Mouse (Mus musculus): ENCODE results near the gene Nek8. TPM values are rescaled to one million over a fixed set of nuclear protein-coding genes. Genes with fewer than 3 reads are reported as not detected.
A peak's percentile ranks its signal among the peaks of the same experiment; 100 is the strongest.
"Not testable (repeated sequence)": the region's sequence is repeated elsewhere in the genome, so short reads cannot be mapped to it uniquely, and the experiment has no call there.

The Nek8 gene
- polyA plus RNA-seq, 1 experiment from 2014 or later, result 7.0 TPM

DNA sequence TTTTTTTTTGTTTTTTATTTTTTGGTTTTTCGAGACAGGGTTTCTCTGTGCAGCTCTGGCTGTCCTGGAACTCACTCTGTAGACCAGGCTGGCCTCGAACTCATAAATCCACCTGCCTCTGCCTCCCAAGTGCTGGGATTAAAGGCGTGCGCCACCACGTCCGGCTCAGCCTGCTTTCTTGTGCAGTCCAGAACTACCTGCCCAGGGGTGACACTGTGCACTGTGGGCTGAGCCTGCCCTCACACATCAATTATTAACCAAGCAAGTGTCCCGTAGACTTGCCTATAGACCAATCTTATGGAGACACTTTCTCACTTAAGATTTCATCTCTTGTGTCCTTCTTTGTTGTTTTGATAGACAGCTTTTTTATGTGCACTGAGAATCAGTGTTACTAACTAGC is 41.2 kb downstream of the Nek8 start:
- H3K36me3 ChIP-seq; ATAC-seq (ENCODE audit: low FRiP score); H3K4me3 ChIP-seq (replicated peaks); H3K9ac ChIP-seq (replicated peaks); H3K4me1 ChIP-seq; H3K27me3 ChIP-seq (replicated peaks); H3K9me3 ChIP-seq (replicated peaks); H3K4me2 ChIP-seq; H3K27ac ChIP-seq (replicated peaks): not testable (repeated sequence)
- 91% methylated on average over 7 of the region's 7 CpGs for WGBS

DNA sequence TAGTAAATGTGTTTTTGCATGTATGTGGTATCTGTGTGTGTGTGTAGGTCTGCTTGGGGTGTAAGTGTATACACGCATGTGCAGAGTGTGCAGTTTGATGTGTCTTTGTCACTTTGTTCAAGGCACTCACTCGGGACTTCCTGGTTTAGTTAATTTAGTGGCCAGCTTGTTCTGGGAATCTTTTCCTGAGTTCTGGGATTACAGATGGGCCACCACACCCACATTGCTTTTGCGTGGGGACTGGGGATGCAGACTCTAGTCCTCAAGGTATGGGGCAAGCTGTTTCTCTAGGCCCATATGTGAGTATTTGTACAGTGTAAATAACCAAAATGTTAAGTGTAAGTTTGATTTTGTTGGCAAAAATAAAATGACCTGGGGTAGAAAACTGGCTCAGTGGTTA is 42.1 kb downstream of the Nek8 start:
- Histone ChIP-seq H3K27ac (replicated peaks) (no peak overlapping the region), H3K9me3 (replicated peaks) (no peaks in the 10 kb centered on the region), H3K27me3 (replicated peaks) (no peaks in the 10 kb centered on the region), H3K4me1 (peaks cover 3% of the 10 kb centered on the region; the same call in 1 of the 2 replicates), H3K4me2 (no peak overlapping the region), H3K4me3 (replicated peaks) (no peak overlapping the region), H3K36me3 (no peaks in the 10 kb centered on the region), H3K9ac (replicated peaks) (no peak overlapping the region)
- 86% methylated on average over 3 of the region's 3 CpGs for WGBS
- no peak for ATAC-seq (ENCODE audit: low FRiP score)

DNA sequence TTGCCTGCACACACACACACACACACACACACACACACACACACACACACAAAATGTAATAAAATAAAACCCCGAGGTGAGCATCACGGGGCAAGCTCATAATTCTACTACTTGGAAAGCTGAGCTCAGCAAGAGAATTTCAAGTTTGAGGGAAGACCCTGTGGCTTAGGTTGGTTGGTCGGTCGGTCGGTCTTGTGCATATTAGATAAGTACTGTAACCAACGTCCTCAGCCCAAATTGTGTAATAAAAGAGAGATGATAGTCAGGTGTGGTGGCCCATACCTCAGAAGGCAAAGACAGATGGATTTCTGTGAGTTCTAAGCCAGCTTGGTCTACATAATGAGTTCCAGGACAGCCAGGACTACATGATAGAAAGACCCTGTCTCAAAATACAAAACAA is 42.6 kb downstream of the Nek8 start:
- Histone ChIP-seq H3K4me3 (replicated peaks) (no peak overlapping the region), H3K27me3 (replicated peaks) (no peaks in the 10 kb centered on the region), H3K9me3 (replicated peaks) (no peaks in the 10 kb centered on the region), H3K4me2 (no peak overlapping the region), H3K9ac (replicated peaks) (no peak overlapping the region), H3K27ac (replicated peaks) (no peak overlapping the region), H3K4me1 (peaks cover 7% of the 10 kb centered on the region; the same call in 1 of the 2 replicates), H3K36me3 (no peaks in the 10 kb centered on the region)
- WGBS, result 88% methylated on average over 6 of the region's 6 CpGs
- ATAC-seq (ENCODE audit: low FRiP score), result no peak

DNA sequence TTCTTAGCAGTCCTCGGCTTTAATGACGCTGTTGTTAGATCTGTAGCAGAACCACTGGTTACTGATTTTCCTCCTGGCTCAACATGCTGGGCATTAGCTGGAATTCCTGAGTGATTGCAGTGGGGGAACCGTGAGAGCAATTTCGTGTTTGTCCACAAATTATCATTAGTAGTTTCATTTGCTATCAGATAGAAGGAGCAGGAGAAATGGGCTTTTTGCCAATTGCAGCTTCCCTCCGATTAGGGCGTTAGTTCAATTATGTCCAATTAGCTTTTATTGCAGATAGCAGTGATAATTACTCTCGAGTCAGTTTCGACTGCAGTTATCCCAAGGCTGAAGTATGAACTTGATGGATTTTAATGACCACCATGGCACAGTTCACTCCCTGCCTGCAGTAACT is 47.0 kb downstream of the Nek8 start:
- peak; percentile 46; the same call in 1 of the 2 replicates for ATAC-seq (ENCODE audit: low FRiP score)
- Histone ChIP-seq H3K9ac (replicated peaks) (no peak overlapping the region), H3K27ac (replicated peaks) (peak overlapping the region; percentile 64), H3K27me3 (replicated peaks) (no peaks in the 10 kb centered on the region), H3K9me3 (replicated peaks) (no peaks in the 10 kb centered on the region), H3K4me3 (replicated peaks) (no peak overlapping the region), H3K4me2 (no peak overlapping the region), H3K4me1 (peaks cover 27% of the 10 kb centered on the region), H3K36me3 (no peaks in the 10 kb centered on the region)
- 38% methylated on average over 8 of the region's 8 CpGs for WGBS

DNA sequence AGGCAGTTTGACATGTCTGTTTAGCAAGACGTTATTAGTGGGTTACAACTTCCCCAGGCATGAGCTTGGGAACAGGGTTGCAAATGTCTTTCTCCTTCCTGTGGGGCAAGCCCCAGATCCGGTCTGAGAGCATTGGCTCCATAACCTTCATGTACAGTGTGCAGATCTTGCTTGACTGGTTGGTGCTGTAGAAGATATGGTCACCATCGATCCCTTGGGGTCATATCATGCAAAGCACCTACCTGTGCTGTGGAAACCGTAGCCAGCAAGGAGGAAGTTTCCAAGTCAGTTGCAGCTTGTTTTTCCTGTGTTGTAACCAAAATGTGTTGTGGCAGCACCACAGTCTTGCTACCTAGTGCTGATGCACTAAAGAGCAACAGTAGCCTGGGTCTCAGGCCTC is 49.7 kb downstream of the Nek8 start:
- no peaks in the 10 kb centered on the region for H3K36me3 ChIP-seq
- H3K9me3 ChIP-seq (replicated peaks), result no peaks in the 10 kb centered on the region
- no peak overlapping the region for H3K9ac ChIP-seq (replicated peaks)
- H3K4me2 ChIP-seq, result no peak overlapping the region
- H3K27ac ChIP-seq (replicated peaks), result no peak overlapping the region
- peaks cover 27% of the 10 kb centered on the region for H3K4me1 ChIP-seq
- no peak for ATAC-seq (ENCODE audit: low FRiP score)
- WGBS, result 81% methylated on average over 4 of the region's 4 CpGs
- H3K27me3 ChIP-seq (replicated peaks), result no peaks in the 10 kb centered on the region
- no peak overlapping the region for H3K4me3 ChIP-seq (replicated peaks)

DNA sequence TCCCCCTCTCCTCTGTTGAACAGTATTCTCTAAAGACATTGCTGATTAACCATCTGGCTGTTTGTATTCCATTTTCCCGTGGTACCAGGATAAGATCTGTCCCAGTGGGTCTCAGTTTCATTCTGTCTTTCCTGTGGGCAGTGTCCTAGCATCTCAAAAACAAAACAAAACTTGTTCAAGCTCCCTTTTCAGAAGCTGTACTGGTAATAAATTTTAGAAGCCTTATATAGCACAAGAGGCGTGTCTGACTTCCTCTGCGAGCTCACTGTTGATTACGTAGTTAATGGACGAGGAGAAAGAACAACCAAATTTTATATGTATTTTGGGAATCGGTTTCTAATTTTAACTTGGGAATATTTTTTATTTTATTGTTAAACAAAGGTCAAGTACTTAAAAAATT is 50.8 kb downstream of the Nek8 start:
- Histone ChIP-seq H3K36me3 (no peaks in the 10 kb centered on the region), H3K9me3 (replicated peaks) (no peaks in the 10 kb centered on the region), H3K27ac (replicated peaks) (peak overlapping the region; percentile 28), H3K27me3 (replicated peaks) (no peaks in the 10 kb centered on the region), H3K4me1 (peaks cover 36% of the 10 kb centered on the region), H3K9ac (replicated peaks) (no peak overlapping the region), H3K4me2 (no peak overlapping the region), H3K4me3 (replicated peaks) (no peak overlapping the region)
- 33% methylated on average over 6 of the region's 6 CpGs for WGBS
- ATAC-seq (ENCODE audit: low FRiP score), result no peak

DNA sequence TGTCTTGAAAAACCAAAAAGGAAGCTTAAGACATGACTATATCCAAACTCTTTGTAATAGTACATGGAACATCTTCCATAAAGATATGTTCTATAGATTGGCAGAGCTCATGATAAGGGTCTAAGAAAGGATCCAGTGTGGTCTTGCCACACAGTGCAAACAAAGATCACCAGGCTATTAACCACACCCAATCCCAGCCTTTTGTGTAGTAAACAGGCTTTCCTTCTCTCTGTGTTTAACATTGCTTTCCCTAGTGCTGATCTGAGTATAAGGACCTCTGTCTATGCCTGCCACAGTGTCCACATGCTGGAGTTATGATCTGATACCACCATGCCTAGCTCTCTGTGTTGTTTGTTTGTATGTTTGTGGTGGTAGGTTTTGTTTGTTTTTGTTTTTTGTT is 52.7 kb downstream of the Nek8 start:
- Histone ChIP-seq H3K4me2 (no peak overlapping the region), H3K4me3 (replicated peaks) (no peak overlapping the region), H3K36me3 (no peaks in the 10 kb centered on the region), H3K9me3 (replicated peaks) (no peaks in the 10 kb centered on the region), H3K27ac (replicated peaks) (no peak overlapping the region), H3K9ac (replicated peaks) (no peak overlapping the region), H3K27me3 (replicated peaks) (no peaks in the 10 kb centered on the region), H3K4me1 (peaks cover 48% of the 10 kb centered on the region)
- ATAC-seq (ENCODE audit: low FRiP score), result no peak

DNA sequence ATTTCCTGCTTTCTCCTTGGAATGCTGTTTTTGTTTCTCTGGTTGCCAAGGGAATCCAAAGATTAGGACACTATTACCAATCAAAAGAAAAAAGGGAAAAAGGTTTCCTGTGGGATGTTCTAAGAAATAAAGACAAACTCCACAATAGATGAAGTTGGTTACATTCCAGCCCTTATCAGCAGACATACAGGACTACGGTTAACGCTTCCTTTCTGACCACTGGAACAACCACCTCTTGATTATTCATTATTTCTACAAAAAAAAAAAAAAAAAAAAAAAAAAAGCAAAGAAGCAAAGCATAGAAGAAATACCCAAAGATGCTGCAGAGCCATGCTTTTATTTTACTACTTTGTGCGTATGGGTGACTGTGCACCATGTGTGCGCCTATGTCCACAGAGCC is 53.7 kb downstream of the Nek8 start:
- Histone ChIP-seq H3K4me1 (peaks cover 48% of the 10 kb centered on the region), H3K27me3 (replicated peaks) (no peaks in the 10 kb centered on the region), H3K4me3 (replicated peaks) (no peak overlapping the region), H3K36me3 (no peaks in the 10 kb centered on the region), H3K4me2 (no peak overlapping the region), H3K27ac (replicated peaks) (no peak overlapping the region), H3K9ac (replicated peaks) (no peak overlapping the region), H3K9me3 (replicated peaks) (no peaks in the 10 kb centered on the region)
- 91% methylated on average over 4 of the region's 4 CpGs for WGBS
- ATAC-seq (ENCODE audit: low FRiP score), result no peak

DNA sequence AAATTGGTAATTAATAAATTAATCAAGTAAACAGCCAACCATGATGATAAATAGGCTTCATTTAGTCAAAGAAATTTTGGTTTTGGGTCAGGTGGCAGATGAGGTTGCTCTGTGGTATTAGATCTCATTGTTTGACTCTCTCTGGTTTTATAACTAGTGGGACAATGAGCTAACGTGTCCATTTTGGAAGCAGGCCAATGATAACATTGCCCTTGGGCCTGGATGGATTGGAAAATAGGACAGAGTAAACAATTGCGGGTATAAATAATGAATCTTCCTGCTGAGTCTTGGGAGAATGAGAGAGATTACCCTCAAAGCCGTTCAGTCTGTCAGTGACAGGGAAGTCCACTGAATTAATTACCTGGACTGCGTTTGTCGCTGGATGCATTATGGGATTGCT is 55.3 kb downstream of the Nek8 start:
- Histone ChIP-seq H3K27ac (replicated peaks) (0 out of 2 replicates have a peak overlapping the region, but pooled peaks have one; percentile 13), H3K4me3 (replicated peaks) (no peak overlapping the region), H3K9me3 (replicated peaks) (no peaks in the 10 kb centered on the region), H3K4me1 (peaks cover 59% of the 10 kb centered on the region), H3K4me2 (no peak overlapping the region), H3K9ac (replicated peaks) (no peak overlapping the region), H3K27me3 (replicated peaks) (no peaks in the 10 kb centered on the region), H3K36me3 (no peaks in the 10 kb centered on the region)
- no peak for ATAC-seq (ENCODE audit: low FRiP score)
- 18% methylated on average over 5 of the region's 5 CpGs for WGBS

DNA sequence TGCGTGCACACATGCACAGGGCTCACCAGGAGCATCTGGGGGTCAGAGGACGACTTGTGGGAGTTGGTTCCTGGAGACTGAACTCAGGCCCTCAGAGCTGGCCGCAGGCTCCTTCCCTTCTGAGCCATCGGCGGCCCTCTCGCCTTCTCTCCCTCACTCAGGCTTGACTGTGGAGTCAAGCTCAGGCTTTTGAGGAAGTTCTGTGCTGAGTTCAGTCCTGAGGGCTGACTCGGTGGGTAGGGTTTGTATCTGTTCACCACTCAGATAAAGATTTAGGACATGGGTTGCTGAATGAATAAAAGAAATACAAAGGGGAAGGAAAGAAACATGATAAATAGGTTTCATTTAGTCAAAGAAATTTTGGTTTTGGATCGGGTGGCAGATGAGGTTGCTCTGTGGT is 56.6 kb downstream of the Nek8 start:
- Histone ChIP-seq H3K27ac (replicated peaks) (0 out of 2 replicates have a peak overlapping the region, but pooled peaks have one; percentile 18), H3K4me1 (peaks cover 61% of the 10 kb centered on the region), H3K9me3 (replicated peaks) (no peaks in the 10 kb centered on the region), H3K9ac (replicated peaks) (no peak overlapping the region), H3K4me3 (replicated peaks) (no peak overlapping the region), H3K27me3 (replicated peaks) (no peaks in the 10 kb centered on the region), H3K4me2 (no peak overlapping the region), H3K36me3 (no peaks in the 10 kb centered on the region)
- 79% methylated on average over 8 of the region's 8 CpGs for WGBS
- no peak for ATAC-seq (ENCODE audit: low FRiP score)

DNA sequence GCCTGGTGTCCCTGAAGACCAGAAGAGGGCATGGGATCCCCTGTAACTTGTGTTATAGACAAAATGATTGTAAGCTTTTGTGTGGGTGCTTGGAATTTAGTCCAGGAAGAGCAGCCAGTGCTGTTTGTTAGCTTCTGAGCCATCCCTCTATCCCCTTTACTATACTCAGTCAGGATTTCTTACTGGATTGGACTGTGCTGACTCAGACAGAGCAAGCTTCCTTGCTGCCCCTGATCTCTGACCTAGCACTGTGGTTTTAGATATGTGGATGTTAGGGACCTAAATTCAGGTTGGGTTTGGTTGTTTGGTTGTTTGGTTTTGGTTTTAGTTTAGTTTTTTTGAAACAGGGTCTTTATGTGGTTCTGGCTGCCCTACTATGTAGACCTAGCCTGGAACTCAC is 58.0 kb downstream of the Nek8 start:
- peaks cover 73% of the 10 kb centered on the region for H3K4me1 ChIP-seq

DNA sequence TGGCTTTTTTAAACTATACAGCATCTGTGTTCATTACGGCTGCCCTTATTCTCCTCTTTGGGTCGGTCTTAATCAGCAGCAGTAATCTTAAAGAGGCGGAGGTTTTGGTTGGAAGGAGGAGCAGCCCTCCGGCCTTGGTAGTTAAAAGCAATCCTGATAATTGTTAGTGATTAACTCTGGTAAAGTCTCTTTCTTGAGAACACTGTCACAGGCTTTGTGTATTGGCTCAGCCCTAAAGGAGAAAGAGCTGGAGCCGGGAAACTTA is 60.4 kb downstream of the Nek8 start:
- Histone ChIP-seq H3K27me3 (replicated peaks) (no peaks in the 10 kb centered on the region), H3K27ac (replicated peaks) (peak overlapping the region; percentile 89), H3K4me3 (replicated peaks) (peak overlapping the region; percentile 67), H3K9me3 (replicated peaks) (no peaks in the 10 kb centered on the region), H3K4me1 (peaks cover 69% of the 10 kb centered on the region), H3K4me2 (peak overlapping the region; percentile 76), H3K9ac (replicated peaks) (peak overlapping the region; percentile 66), H3K36me3 (no peaks in the 10 kb centered on the region)
- 4% methylated on average over 5 of the region's 5 CpGs for WGBS
- no peak for ATAC-seq (ENCODE audit: low FRiP score)

More for the DNA sequence above, 58.0 kb downstream of the Nek8 start:
- ATAC-seq (ENCODE audit: low FRiP score), result no peak
- no peak overlapping the region for H3K9ac ChIP-seq (replicated peaks)
- H3K27me3 ChIP-seq (replicated peaks), result no peaks in the 10 kb centered on the region
- H3K4me2 ChIP-seq, result no peak overlapping the region
- H3K9me3 ChIP-seq (replicated peaks), result no peaks in the 10 kb centered on the region
- no peak overlapping the region for H3K4me3 ChIP-seq (replicated peaks)
- no peak overlapping the region for H3K27ac ChIP-seq (replicated peaks)
- H3K36me3 ChIP-seq, result no peaks in the 10 kb centered on the region
